Mouse (Mus musculus): ENCODE data around the gene Sgcd.

DNA sequence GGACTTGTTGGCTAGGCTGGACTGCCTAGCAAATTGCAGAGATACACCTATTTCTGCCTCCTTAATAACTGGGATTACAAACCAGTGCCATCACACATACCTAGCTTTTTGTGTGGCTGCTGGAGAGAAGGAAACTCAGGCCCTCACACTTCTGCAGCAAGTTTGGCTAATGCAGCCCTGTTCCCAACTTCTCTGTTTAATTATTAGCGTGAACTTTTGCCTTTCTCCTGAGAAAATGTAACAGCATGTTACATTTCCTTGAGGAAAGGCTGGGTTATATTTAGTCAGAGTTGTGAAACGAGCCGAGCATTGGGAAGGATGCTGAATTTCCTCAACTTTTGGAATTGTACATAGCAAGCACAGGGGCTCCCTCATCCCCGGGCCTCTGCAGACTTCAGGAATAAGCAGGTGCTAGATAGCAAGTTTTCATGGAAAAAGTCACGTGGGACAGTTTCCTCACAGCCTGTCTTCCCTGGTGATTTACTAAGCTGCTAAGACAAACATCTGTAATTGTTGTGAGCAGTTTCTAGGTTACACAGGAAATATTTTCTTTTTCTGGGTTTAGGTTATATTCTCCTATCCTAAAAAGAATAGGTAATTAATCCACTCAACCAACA, 895.4 kb downstream of the Sgcd start:
- TF ChIP-seq CTCF (IDR thresholded peaks at IDR 0.05; ENCODE audit: low read depth) (no peak), EP300 (IDR thresholded peaks at IDR 0.05; ENCODE audit: low read depth) (no peak)
